Mouse (Mus musculus) forelimb bud, embryonic 11.5 days (tissue): ENCODE measurements at regions not wholly inside any gene's neighbourhood (a gene's known extent, or its start where the extent isn't known, plus 50 kb on each side); places are given as distances from the start of the nearest gene placed in this dataset.

ENCODE experiments used
- DNase-seq: peaks from one replicate; pipeline ENCODE4 v3.0.0-alpha.2; 2012; ENCODE audit warnings: low read depth, low spot score

GRCm38 (mm10) chr1:48866926-48867325 is 1974.3 kb upstream of the Slc39a10 start:
- no peak for DNase-seq

GRCm38 (mm10) chr1:48881373-48881772 is 1988.7 kb upstream of the Slc39a10 start:
- DNase-seq = peak; percentile 66

- no peak for DNase-seq
Measured at GRCm38 (mm10) chr1:48893571-48893970, 2000.9 kb upstream of the Slc39a10 start.

GRCm38 (mm10) chr1:48916419-48916818 is 1984.0 kb upstream of the Tmeff2 start:
- no peak for DNase-seq

- no peak for DNase-seq
Measured at GRCm38 (mm10) chr1:48943126-48943525, 1957.3 kb upstream of the Tmeff2 start.

- DNase-seq = no peak
Measured at GRCm38 (mm10) chr1:48943826-48944225, 1956.6 kb upstream of the Tmeff2 start.
